Mouse (Mus musculus) liver, embryonic 14.5 days (tissue): ENCODE measurements at regions not wholly inside any gene's neighbourhood (a gene's known extent, or its start where the extent isn't known, plus 50 kb on each side); places are given as distances from the start of the nearest gene placed in this dataset.

Experiments used
- CTCF ChIP-seq: IDR thresholded peaks from 2 replicates; pipeline ENCODE4 v1.5.1; 2016; ENCODE audit warnings: antibody characterized with exemption, low read depth, control low read depth
- EP300 ChIP-seq: IDR thresholded peaks from 2 replicates; pipeline ENCODE4 v1.6.1; 2016; ENCODE audit warnings: antibody characterized with exemption, low read depth

GRCm38 (mm10) chr9:113270595-113270994 is 437.5 kb downstream of the Pdcd6ip start:
- no peak for TF ChIP-seq EP300
- TF ChIP-seq CTCF: no peak
